Mouse (Mus musculus) layer of hippocampus, adult 18-20 months (tissue): ENCODE results near the gene Map7d1. TPM values are rescaled to one million over a fixed set of nuclear protein-coding genes. Genes with fewer than 3 reads are reported as not detected.

ENCODE experiments used
- DNase-seq, 2 experiments: peaks; one replicate each; pipeline ENCODE4 v3.0.0; 2022; ENCODE audit warnings: low spot score in 2 of 2
- total RNA-seq, 2 experiments: library from RNA; stranded (reverse); gene quantifications; 2 replicates each; pipeline ENCODE4 v1.2.3; 2021

Map7d1 gene
- total RNA-seq, 2 experiments from 2014 or later = 245 to 258 TPM

DNA sequence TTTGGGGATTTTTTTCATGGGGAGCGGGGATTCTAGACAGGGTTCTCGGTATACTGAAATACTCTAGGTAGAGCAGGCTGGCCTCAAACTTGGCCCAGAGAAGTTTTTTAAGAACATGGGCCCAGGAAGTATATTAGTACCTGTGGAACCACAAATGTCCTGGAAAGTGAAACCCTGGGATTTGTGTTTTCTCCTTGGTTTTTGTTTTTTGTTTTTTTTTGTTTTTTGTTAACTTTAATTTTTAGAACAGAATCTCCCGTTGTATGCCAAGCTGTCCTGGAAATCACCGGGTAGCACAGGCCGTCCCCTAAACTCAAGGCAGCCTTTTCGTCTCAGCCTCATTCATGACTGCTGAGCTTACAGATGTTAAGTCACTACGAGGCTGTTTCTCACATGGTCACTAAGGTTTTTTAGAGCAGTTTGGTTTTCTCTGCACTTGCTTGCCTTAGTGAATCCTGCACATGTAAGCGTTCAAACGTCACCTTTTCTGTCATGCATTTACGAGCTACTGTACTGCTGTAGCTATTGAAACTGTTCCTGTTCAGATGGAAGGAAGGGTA lies 52.7 kb downstream of the Map7d1 start:
- no peak for DNase-seq

DNA sequence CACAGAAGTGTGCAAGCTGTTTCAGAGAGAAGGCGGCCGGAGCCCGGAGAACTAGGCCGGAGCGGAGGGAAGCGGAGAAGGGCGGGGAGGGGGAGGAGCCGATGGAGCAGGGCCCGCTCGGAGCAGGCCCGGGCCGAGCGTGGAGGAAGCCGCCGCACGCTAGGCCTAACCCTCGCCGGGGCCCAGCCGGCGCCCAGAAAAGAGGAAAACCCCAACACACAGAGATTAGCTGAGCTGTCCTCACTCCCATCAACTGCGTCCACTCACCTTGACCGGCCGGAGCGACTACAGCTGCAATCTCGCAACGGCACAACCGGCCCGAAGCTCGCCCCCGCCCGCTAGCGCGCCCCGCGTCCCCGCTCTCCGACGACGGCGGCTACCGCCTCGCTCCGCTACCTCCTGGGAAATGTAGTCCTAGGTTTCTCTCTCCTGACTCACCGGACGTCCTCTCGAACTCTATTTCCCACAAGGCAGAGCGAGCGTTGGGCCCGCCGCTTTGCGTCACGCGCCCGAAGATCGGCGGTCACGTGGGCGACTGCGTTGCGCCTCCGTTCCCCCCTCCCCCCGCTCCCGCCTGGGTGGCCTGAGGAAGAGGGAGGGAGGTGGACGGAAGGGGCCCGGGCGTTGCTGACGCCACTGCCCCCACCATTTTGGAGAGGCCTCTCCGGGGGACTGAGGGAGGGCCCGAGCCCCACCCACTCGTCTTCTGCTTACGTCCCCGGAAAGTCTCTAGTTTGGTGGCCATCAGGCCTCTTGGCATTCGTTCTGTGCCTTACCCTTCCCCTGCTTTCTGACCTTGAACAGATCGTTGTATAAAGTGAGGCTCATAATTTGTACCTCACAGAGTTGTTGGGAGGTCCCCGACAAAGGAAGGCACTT lies 53.6 kb downstream of the Map7d1 start, which contains the start of gene Thrap3:
Gene Thrap3, minus strand, starts transcription at position 458 of the 879 bp plus-strand sequence.
- peak; percentile 98 to 99 for DNase-seq

DNA sequence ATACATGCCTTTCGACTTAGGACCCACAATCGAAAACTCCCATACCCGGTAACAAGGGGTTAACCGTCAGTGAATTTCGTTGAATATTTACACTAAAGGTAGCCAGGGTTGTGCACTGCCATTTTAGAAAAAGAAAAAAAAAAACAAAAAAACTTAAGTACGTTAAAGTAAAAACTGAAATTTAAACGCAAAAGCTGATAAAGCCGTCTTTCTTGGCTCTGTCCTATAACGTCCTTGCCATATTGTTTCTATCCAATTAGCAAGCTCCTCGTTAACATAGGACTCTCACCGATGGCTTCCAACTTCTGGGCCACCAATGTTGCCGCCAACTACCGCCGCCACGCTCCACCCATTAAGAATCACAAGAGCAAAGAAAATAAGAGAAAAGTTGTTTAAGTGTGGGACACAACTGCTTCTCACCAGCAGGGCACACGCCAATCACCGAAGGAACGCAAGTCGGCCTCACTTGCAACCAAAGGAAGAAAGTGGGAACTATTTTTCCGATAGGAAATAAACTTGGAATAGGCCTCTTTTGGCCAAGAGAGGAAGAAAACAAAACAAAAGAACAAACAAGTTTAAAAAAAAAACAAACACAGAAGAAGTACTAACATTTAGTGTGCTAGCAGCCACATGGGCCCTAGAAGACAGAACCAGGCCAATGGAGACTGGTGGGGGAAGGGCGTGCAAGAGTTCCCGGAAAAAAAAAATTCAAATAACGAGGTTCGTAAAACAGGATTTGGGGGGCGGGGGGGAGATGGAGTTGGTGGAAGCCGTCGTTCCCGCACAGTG lies 54.4 kb downstream of the Map7d1 start:
- DNase-seq = peak in 1 of 2 experiments; percentile 22

DNA sequence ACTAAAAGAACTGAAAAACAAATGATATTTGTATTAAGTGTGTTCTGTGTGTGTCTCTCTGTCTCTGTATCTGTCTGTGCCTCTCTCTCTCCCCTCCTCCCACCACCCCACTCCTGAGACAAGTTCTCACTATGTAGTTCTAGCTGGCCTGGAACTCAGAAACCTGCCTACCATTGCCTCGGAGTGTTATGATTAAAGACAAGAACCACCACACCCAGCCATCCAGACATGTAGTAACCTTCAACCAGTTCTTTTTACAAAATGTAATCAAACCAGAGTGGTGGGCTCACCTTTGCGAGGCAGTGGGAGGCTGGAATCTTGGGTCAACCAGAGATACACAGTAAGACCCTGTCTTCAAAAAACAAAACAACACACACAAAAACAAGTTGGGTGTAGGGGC lies 55.5 kb downstream of the Map7d1 start:
- no peak for DNase-seq

DNA sequence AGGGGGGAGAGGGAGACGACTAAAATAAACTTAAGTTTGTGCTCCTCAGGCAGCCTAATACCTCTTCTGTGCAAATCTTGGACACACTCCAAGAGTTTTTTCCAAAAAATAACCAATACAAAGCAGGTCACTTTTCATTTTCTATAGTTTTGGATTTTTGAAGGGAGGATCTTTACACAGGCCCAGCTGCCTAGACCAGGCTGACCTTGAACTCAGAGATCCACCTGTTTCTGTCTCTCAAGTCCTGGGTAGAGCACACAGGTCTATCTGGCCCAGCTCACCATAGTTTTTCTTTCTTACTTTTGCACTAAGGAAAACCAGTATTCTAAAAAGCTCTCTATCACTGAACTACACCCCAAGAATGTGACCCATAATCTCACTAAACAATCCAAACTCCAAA lies 56.1 kb downstream of the Map7d1 start:
- DNase-seq = no peak

DNA sequence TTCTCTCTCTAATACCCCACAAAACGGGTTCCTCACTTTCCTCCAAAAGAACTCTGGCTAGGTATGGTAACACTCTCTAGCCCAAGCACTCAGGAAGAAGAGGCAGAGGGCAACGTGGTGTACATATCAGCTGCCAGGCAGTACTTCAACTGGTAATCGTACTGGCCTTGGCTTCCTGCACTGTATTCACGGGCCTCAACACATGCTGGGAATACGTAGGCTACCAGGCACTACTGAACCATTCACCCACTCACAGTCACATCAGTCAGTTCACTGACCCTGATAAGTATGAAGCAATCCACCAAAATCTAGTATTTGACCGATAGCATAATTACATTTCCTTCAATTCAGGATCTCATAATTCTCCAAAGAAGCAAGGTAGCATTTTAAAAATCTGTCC lies 56.6 kb downstream of the Map7d1 start:
- DNase-seq = no peak

DNA sequence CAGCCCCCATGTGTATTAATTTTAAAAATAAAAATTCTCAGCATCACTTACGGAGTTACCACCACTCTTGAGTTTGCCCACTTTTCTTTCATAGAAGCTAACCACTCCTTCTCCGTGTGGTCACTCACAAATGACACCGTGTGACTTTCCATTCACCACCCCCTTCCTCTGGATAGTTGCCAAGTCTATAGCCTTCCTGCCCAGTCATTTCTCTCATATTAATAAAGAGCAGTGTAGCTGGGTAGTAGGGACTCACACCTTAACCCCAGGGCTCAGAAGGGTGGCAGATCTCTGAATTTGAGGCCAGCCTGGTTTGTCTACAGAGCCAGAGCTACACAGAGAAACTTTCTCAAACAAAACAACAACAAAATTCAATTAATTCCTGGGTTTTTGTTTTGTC lies 58.7 kb downstream of the Map7d1 start:
- no peak for DNase-seq

DNA sequence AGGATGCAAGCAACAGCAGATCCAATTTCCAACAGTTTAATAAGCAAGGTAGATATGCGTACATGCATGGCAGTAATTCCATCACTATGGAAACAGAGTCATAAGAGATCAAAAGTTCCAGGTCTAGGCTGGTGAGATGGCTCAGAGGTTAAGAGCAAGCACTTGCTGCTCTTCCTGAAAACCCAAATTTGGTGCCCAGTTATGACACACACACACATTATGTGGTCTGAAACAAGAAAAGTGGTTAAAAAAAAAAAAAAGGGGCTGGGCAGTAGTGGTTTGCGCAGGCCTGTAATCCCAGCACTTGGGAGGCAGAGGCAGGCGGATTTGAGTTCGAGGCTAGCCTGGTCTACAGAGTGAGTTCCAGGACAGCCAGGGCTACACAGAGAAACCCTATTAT lies 61.2 kb downstream of the Map7d1 start:
- no peak for DNase-seq

DNA sequence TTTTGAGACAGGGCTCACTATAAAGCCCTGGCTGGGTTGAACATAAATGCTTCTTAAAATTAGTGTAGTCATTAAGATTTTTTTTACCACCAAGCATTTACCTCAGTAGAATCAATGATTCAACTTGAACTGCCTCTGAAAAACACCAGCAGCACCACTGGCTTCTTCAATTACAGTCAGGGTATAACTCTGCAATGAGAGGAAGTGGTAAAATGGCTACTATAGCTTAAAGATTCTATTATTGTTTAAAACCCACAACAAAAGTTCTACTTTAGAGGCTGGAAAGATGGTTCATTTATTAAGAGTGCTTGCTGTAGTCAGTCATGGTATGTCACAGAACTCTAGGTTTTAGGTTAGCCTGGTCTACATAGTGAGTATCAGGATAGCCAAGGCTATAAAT lies 61.9 kb downstream of the Map7d1 start:
- no peak for DNase-seq

DNA sequence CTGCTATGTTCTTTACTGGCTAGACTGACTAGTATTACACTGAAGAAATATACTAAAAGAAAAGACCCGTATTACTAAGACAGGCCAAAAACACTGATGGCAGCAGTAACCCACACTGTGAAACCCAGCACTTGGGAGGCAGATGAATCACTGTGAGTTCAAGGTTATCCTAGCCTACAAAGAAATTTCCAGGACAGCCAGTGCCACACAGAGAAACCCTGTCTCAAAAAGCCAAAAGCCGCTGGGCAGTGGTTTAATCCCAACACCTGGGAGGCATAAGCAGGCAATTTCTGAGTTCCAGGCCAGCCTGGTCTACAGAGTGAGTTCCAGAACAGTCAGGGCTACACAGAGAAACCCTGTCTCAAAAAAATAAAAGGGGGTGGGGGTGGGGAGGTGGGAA lies 65.5 kb downstream of the Map7d1 start:
- DNase-seq = no peak

DNA sequence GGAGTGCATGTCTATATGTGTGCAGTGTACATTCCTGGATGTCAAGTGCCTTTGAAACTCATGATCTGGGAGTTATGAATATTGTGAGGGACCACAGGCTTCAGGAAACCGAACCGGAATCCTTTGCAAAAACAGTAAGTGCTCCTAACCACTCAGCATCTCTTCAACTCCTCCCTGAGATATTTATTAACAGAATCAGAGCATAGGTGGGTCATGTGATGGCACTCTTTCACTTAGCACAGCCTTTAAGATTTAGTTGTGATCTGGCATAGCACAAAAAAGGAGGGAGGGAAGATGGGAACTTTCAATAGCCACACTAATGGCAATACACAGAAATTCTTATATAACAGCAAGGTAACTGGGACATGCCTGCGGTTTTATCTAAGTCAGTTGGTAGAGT lies 69.0 kb downstream of the Map7d1 start:
- no peak for DNase-seq

DNA sequence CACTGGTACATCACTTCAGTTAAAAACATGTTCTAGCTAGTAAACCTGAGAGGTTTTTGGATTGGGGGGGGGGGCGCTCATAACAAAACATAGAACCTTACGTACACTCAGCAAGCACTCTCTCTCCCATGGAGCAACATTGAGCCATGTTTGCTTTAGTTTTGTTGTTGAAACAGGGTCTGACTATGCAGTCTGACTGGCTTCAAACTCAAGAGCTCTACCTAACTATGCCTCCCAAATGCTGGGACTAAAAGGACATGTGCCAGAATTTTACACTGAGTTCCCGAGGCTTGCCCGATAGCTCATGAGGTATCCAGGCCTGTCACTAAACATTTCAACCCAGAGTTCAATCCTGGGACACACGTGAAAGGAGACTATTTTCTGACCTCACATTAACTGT lies 73.1 kb downstream of the Map7d1 start:
- DNase-seq = no peak

Other genes starting within 250 kb of the Map7d1 start
- 1 to 10 TPM; 3.8 to 6.2 TPM for gene Csf3r, start 231.8 kb downstream of the Map7d1 start, total RNA-seq
- 10 to 100 TPM; 47.9 to 49.8 TPM for gene Mrps15, start 209.4 kb downstream of the Map7d1 start, total RNA-seq
- 10 to 100 TPM; 43.6 to 47.6 TPM for gene Oscp1, start 197.8 kb downstream of the Map7d1 start, total RNA-seq
- 10 to 100 TPM; 12.7 to 15.6 TPM for gene Lsm10, start 159.7 kb downstream of the Map7d1 start, total RNA-seq
- 10 to 100 TPM; 30.2 to 32.9 TPM for gene Stk40, start 152.4 kb downstream of the Map7d1 start, total RNA-seq
- gene Eva1b, start 108.6 kb downstream of the Map7d1 start, total RNA-seq = 1 to 10 TPM; 1.8 to 1.9 TPM
- under 1 TPM; 0.57 to 0.58 TPM for gene Sh3d21, start 92.9 kb downstream of the Map7d1 start, total RNA-seq
- 100 to 1,000 TPM; 136 to 145 TPM for gene Thrap3, start 53.6 kb downstream of the Map7d1 start, total RNA-seq
- 10 to 100 TPM; 83.4 to 87.4 TPM for gene Trappc3, start 6.0 kb upstream of the Map7d1 start, total RNA-seq
- 1 to 10 TPM; 1.7 to 2.3 TPM for gene Col8a2, start 30.4 kb upstream of the Map7d1 start, total RNA-seq
- gene Adprhl2, start 65.4 kb upstream of the Map7d1 start, total RNA-seq = 10 to 100 TPM; 29.1 to 32.3 TPM
- under 1 TPM; 0.94 to 0.99 TPM for gene Tekt2, start 69.3 kb upstream of the Map7d1 start, total RNA-seq
- gene Ago3, start 173.2 kb upstream of the Map7d1 start, total RNA-seq = 10 to 100 TPM; 36.9 to 38.7 TPM
- 10 to 100 TPM; 58.7 to 59.3 TPM for gene Ago1, start 212.2 kb upstream of the Map7d1 start, total RNA-seq